Mouse (Mus musculus) hindbrain, embryonic 16.5 days (tissue): ENCODE results near the gene Sla2. TPM values are rescaled to one million over a fixed set of nuclear protein-coding genes. Genes with fewer than 3 reads are reported as not detected.
"Not testable (repeated sequence)": the region's sequence is repeated elsewhere in the genome, so short reads cannot be mapped to it uniquely, and the experiment has no call there.

ENCODE experiments used
- ATAC-seq: fragments of 200-750 bp; cut with Nextera tagmentation; 2 replicates; pipeline ENCODE4 v1.8.0; 2017; ENCODE audit warnings: moderate TSS enrichment, moderate library complexity
- H3K27ac ChIP-seq: fragments of 300-500 bp; sonication (generic); 2 replicates; pipeline ENCODE4 v1.5.1; 2014; ENCODE audit warnings: low read depth, mild to moderate bottlenecking, control low read depth, low read length, moderate library complexity
- H3K27me3 ChIP-seq: fragments of 300-500 bp; sonication (generic); replicated peaks from 2 replicates; pipeline ENCODE4 v1.6.1; 2014; ENCODE audit warnings: low read length; ENCODE audit not compliant: control insufficient read depth, insufficient read depth
- H3K36me3 ChIP-seq: fragments of 300-500 bp; sonication (generic); 2 replicates; pipeline ENCODE4 v1.6.1; 2014; ENCODE audit warnings: mild to moderate bottlenecking, low read length, moderate library complexity, mixed read lengths; ENCODE audit not compliant: control insufficient read depth, insufficient read depth
- H3K4me1 ChIP-seq: fragments of 300-500 bp; sonication (generic); 2 replicates; pipeline ENCODE4 v1.6.1; 2014; ENCODE audit warnings: low read depth, low read length; ENCODE audit not compliant: control insufficient read depth, insufficient read depth
- H3K4me2 ChIP-seq: fragments of 300-500 bp; sonication (generic); 2 replicates; pipeline ENCODE4 v1.6.1; 2014; ENCODE audit warnings: mild to moderate bottlenecking, low read length, control low read depth, moderate library complexity
- H3K4me3 ChIP-seq: fragments of 300-500 bp; sonication (generic); 2 replicates; pipeline ENCODE4 v1.5.1; 2014; ENCODE audit warnings: mild to moderate bottlenecking, low read length, control low read depth, moderate library complexity
- H3K9ac ChIP-seq: fragments of 300-500 bp; sonication (generic); 2 replicates; pipeline ENCODE4 v1.6.1; 2014; ENCODE audit warnings: low read depth, mild to moderate bottlenecking, control low read depth, low read length, moderate library complexity
- H3K9me3 ChIP-seq: fragments of 300-500 bp; sonication (generic); 2 replicates; pipeline ENCODE4 v1.6.1; 2014; ENCODE audit warnings: mild to moderate bottlenecking, low read length, moderate library complexity; ENCODE audit not compliant: control insufficient read depth
- WGBS: fragments of 180-500 bp; shearing (Covaris S2); extraction: QIAGEN DNeasy Blood & Tissue Kit; methylation state at CpG from one replicate; pipeline ENCODE4 v1.1.7; 2014; 5-methylcytosine and 5-hydroxymethylcytosine counted together
- polyA plus RNA-seq: library from polyadenylated mRNA; unstranded; fragments of >200 nt; fragmentation: Nextera tagmentation; extraction: Ambion mirVana; gene quantifications from 2 replicates; pipeline ENCODE4 v1.2.1, GENCODE M21; 2015

Gene Sla2
- polyA plus RNA-seq, 1 experiment from 2014 or later, result 0.21 TPM

GRCm38 (mm10) chr2:156924210-156924898 is 37.4 kb upstream of the Sla2 start:
- ATAC-seq, result no peak
- WGBS, result 69% methylated on average over 3 of the region's 3 CpGs
- H3K4me1 ChIP-seq, result no peaks in the 10 kb centered on the region
- no peaks in the 10 kb centered on the region for H3K27me3 ChIP-seq
- no peak overlapping the region for H3K27ac ChIP-seq
- no peak overlapping the region for H3K4me3 ChIP-seq
- H3K9ac ChIP-seq, result no peak overlapping the region
- no peak overlapping the region for H3K4me2 ChIP-seq
- peaks cover 8% of the 10 kb centered on the region; the same call in 1 of the 2 replicates for H3K36me3 ChIP-seq
- no peaks in the 10 kb centered on the region for H3K9me3 ChIP-seq

GRCm38 (mm10) chr2:156923057-156923456 is 36.1 kb upstream of the Sla2 start:
- ATAC-seq, result no peak
- Histone ChIP-seq H3K27ac (no peak overlapping the region), H3K9me3 (no peaks in the 10 kb centered on the region), H3K4me1 (no peaks in the 10 kb centered on the region), H3K4me3 (no peak overlapping the region), H3K27me3 (no peaks in the 10 kb centered on the region), H3K9ac (no peak overlapping the region), H3K4me2 (no peak overlapping the region), H3K36me3 (peaks cover 4% of the 10 kb centered on the region; the same call in 1 of the 2 replicates)
- WGBS, result 86% methylated on average over 5 of the region's 5 CpGs

- Histone ChIP-seq H3K9ac (no peak overlapping the region), H3K27me3 (no peaks in the 10 kb centered on the region), H3K4me1 (no peaks in the 10 kb centered on the region), H3K36me3 (no peaks in the 10 kb centered on the region), H3K4me3 (no peak overlapping the region), H3K9me3 (no peaks in the 10 kb centered on the region), H3K27ac (no peak overlapping the region), H3K4me2 (no peak overlapping the region)
- WGBS, result 60% methylated on average over 2 of the region's 2 CpGs
- ATAC-seq, result no peak
These were observed 32.8 kb upstream of the Sla2 start for GRCm38 (mm10) chr2:156919796-156920195.

- H3K4me2 ChIP-seq, H3K9ac ChIP-seq, H3K4me1 ChIP-seq, H3K9me3 ChIP-seq, ATAC-seq, H3K36me3 ChIP-seq, H3K4me3 ChIP-seq, H3K27me3 ChIP-seq, H3K27ac ChIP-seq: not testable (repeated sequence)
- 89% methylated on average over 11 of the region's 11 CpGs for WGBS
These were observed 32.2 kb upstream of the Sla2 start for GRCm38 (mm10) chr2:156919191-156919590.

GRCm38 (mm10) chr2:156918562-156918961 is 31.6 kb upstream of the Sla2 start:
- Histone ChIP-seq H3K9ac (no peak overlapping the region), H3K36me3 (no peaks in the 10 kb centered on the region), H3K4me1 (no peaks in the 10 kb centered on the region), H3K9me3 (no peaks in the 10 kb centered on the region), H3K4me3 (no peak overlapping the region), H3K27ac (no peak overlapping the region), H3K4me2 (no peak overlapping the region), H3K27me3 (no peaks in the 10 kb centered on the region)
- no peak for ATAC-seq
- 78% methylated on average over 4 of the region's 4 CpGs for WGBS

GRCm38 (mm10) chr2:156916419-156917125 is 29.6 kb upstream of the Sla2 start:
- H3K9ac ChIP-seq, result no peak overlapping the region
- ATAC-seq, result no peak
- no peak overlapping the region for H3K4me2 ChIP-seq
- no peaks in the 10 kb centered on the region for H3K36me3 ChIP-seq
- no peaks in the 10 kb centered on the region for H3K27me3 ChIP-seq
- H3K9me3 ChIP-seq, result no peaks in the 10 kb centered on the region
- WGBS, result 87% methylated on average over 3 of the region's 3 CpGs
- no peak overlapping the region for H3K27ac ChIP-seq
- no peak overlapping the region for H3K4me3 ChIP-seq
- no peaks in the 10 kb centered on the region for H3K4me1 ChIP-seq

- no peak overlapping the region for H3K9ac ChIP-seq
- H3K4me3 ChIP-seq, result no peak overlapping the region
- ATAC-seq, result no peak
- H3K36me3 ChIP-seq, result no peaks in the 10 kb centered on the region
- H3K4me2 ChIP-seq, result no peak overlapping the region
- H3K27ac ChIP-seq, result no peak overlapping the region
- H3K4me1 ChIP-seq, result no peaks in the 10 kb centered on the region
- no peaks in the 10 kb centered on the region for H3K27me3 ChIP-seq
- 82% methylated on average over 3 of the region's 3 CpGs for WGBS
- no peaks in the 10 kb centered on the region for H3K9me3 ChIP-seq
These were observed 28.6 kb upstream of the Sla2 start for GRCm38 (mm10) chr2:156915559-156915958.

- no peak overlapping the region for H3K27ac ChIP-seq
- no peaks in the 10 kb centered on the region for H3K36me3 ChIP-seq
- no peaks in the 10 kb centered on the region for H3K4me1 ChIP-seq
- no peak overlapping the region for H3K4me3 ChIP-seq
- H3K27me3 ChIP-seq, result no peaks in the 10 kb centered on the region
- H3K4me2 ChIP-seq, result no peak overlapping the region
- H3K9ac ChIP-seq, result no peak overlapping the region
- 55% methylated on average over 5 of the region's 5 CpGs for WGBS
- H3K9me3 ChIP-seq, result no peaks in the 10 kb centered on the region
- ATAC-seq, result no peak
These were observed 26.2 kb upstream of the Sla2 start for GRCm38 (mm10) chr2:156913191-156913590.

GRCm38 (mm10) chr2:156905931-156906330 is 18.9 kb upstream of the Sla2 start:
- H3K4me3 ChIP-seq, H3K4me1 ChIP-seq, H3K36me3 ChIP-seq, H3K9me3 ChIP-seq, ATAC-seq, H3K4me2 ChIP-seq, H3K27me3 ChIP-seq, H3K9ac ChIP-seq, H3K27ac ChIP-seq: not testable (repeated sequence)
- WGBS, result 42% methylated on average over 4 of the region's 4 CpGs
